Comparison of ENCODE assay signal across 18 mouse cellular contexts in the genomic region with DNA sequence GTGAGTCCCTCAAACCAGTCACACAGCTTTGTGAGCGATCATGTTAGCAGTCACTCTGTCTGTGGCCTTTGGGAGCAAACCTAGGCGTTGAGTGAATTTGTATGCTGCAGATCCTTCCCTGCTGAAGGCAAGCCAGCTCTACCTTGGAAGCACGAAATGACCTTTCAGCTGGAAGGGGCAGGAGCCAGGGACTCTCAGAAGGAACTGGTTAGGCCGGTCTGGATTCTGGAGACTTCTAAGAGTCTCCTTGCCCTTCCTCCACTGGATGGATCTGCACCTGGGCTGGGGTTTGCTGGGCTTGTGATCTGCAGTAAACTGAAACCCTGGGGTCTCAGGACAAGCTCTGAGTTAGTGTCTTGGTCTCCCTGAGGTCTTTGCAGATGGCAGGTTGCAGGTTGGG. TPM values are rescaled to one million over a fixed set of nuclear protein-coding genes. Genes with fewer than 3 reads are reported as not detected.
DNase-seq lines count a peak whose midpoint lies in the region; ATAC-seq lines count a peak whose summit lies in the region.
"Had no signal": no experiment of that assay in that cellular context is flagged by ENCODE, and none has a peak within 500 bp of the region (broad histone marks: within the 10 kb centered on the region; RNA-seq: fewer than 3 reads in every experiment).

No protein-coding gene starts in this region.

- H3K9ac ChIP-seq in kidney, embryonic 15.5 days: no peak overlapping the region
- no peak overlapping the region for H3K9ac ChIP-seq in lung, embryonic 16.5 days (ENCODE audit: low read length)
- no peak overlapping the region for H3K9ac ChIP-seq in stomach, embryonic 16.5 days (ENCODE audit: low read length)
- no peak overlapping the region for H3K9ac ChIP-seq in midbrain, embryonic 14.5 days (replicated peaks; ENCODE audit: low read length)
- H3K9ac ChIP-seq: forebrain, postnatal 0 days; heart, embryonic 15.5 days; hindbrain, embryonic 13.5 days; limb, embryonic 13.5 days; liver, postnatal 0 days; midbrain, embryonic 15.5 days had no signal

- DNase-seq in urinary bladder, postnatal 14 days (ENCODE audit: low spot score): peak; percentile 70
- DNase-seq in urinary bladder, postnatal 25 days (ENCODE audit: low spot score): no peak
- DNase-seq in thymus, postnatal 4 days: no peak
- DNase-seq in heart, adult 11 months: no peak
- DNase-seq in midbrain, embryonic 14.5 days: no peak
- DNase-seq: adrenal gland, postnatal 25 days; B cell, adult 2 months; forebrain, postnatal 0 days; gastrocnemius, postnatal 25 days; liver, postnatal 0 days had no signal

- H3K4me3 ChIP-seq in kidney, embryonic 15.5 days (replicated peaks): no peak overlapping the region
- H3K4me3 ChIP-seq in lung, embryonic 16.5 days (ENCODE audit: low read length): no peak overlapping the region
- H3K4me3 ChIP-seq in stomach, embryonic 16.5 days (replicated peaks; ENCODE audit: low read length): no peak overlapping the region
- no peak overlapping the region for H3K4me3 ChIP-seq in midbrain, embryonic 14.5 days (replicated peaks; ENCODE audit: low read depth, low read length)
- H3K4me3 ChIP-seq: heart, embryonic 15.5 days; hindbrain, embryonic 13.5 days; limb, embryonic 13.5 days; midbrain, embryonic 15.5 days had no signal

- H3K9me3 ChIP-seq in kidney, embryonic 15.5 days (replicated peaks): no peaks in the 10 kb centered on the region
- H3K9me3 ChIP-seq in lung, embryonic 16.5 days (ENCODE audit: control insufficient read depth, low read length): no peaks in the 10 kb centered on the region
- H3K9me3 ChIP-seq in stomach, embryonic 16.5 days (replicated peaks; ENCODE audit: control insufficient read depth, low read length): no peaks in the 10 kb centered on the region
- no peaks in the 10 kb centered on the region for H3K9me3 ChIP-seq in midbrain, embryonic 14.5 days (ENCODE audit: control insufficient read depth, low read length)
- H3K9me3 ChIP-seq: heart, embryonic 15.5 days; hindbrain, embryonic 13.5 days; limb, embryonic 13.5 days; midbrain, embryonic 15.5 days had no signal

- peaks cover 42% of the 10 kb centered on the region for H3K4me1 ChIP-seq in kidney, embryonic 15.5 days
- H3K4me1 ChIP-seq in lung, embryonic 16.5 days (replicated peaks; ENCODE audit: control insufficient read depth, insufficient read depth, low read length): peaks cover 25% of the 10 kb centered on the region
- H3K4me1 ChIP-seq in stomach, embryonic 16.5 days (ENCODE audit: control insufficient read depth, insufficient read depth, low read length): peaks cover 19% of the 10 kb centered on the region
- 0 out of 2 replicates have a peak, but pooled peaks cover 6% of the 10 kb centered on the region for H3K4me1 ChIP-seq in midbrain, embryonic 14.5 days (ENCODE audit: control insufficient read depth, insufficient read depth, low read length)

- no peak overlapping the region for H3K4me2 ChIP-seq in kidney, embryonic 15.5 days
- no peak overlapping the region for H3K4me2 ChIP-seq in lung, embryonic 16.5 days (ENCODE audit: low read depth, low read length)
- H3K4me2 ChIP-seq in stomach, embryonic 16.5 days (ENCODE audit: low read depth, low read length): no peak overlapping the region
- no peak overlapping the region for H3K4me2 ChIP-seq in midbrain, embryonic 14.5 days (ENCODE audit: low read length)
- H3K4me2 ChIP-seq: heart, embryonic 15.5 days; hindbrain, embryonic 13.5 days; limb, embryonic 13.5 days; midbrain, embryonic 15.5 days had no signal

- no peak for ATAC-seq in kidney, embryonic 15.5 days (replicated peaks; ENCODE audit: low FRiP score)
- peak; percentile 68 for ATAC-seq in lung, embryonic 16.5 days (ENCODE audit: low read depth)
- ATAC-seq in stomach, embryonic 16.5 days (ENCODE audit: insufficient read depth, low FRiP score): peak; percentile 42; the same call in 1 of the 2 replicates
- no peak for ATAC-seq in midbrain, embryonic 14.5 days (ENCODE audit: low FRiP score, low TSS enrichment)
- ATAC-seq: forebrain, postnatal 0 days; liver, postnatal 0 days; midbrain, embryonic 15.5 days had no signal

- H3K36me3 ChIP-seq in kidney, embryonic 15.5 days: no peaks in the 10 kb centered on the region
- no peaks in the 10 kb centered on the region for H3K36me3 ChIP-seq in lung, embryonic 16.5 days (ENCODE audit: control insufficient read depth, insufficient read depth, low read length)
- no peaks in the 10 kb centered on the region for H3K36me3 ChIP-seq in stomach, embryonic 16.5 days (ENCODE audit: control insufficient read depth, insufficient read depth, low read length)
- no peaks in the 10 kb centered on the region for H3K36me3 ChIP-seq in midbrain, embryonic 14.5 days (ENCODE audit: control insufficient read depth, insufficient read depth, low read length)
- H3K36me3 ChIP-seq: G1E; heart, embryonic 15.5 days; hindbrain, embryonic 13.5 days; limb, embryonic 13.5 days; midbrain, embryonic 15.5 days had no signal

- WGBS in kidney, embryonic 15.5 days: 67% methylated on average over 4 of the region's 4 CpGs
- 39% methylated on average over 4 of the region's 4 CpGs for WGBS in lung, embryonic 16.5 days
- WGBS in stomach, embryonic 16.5 days: 39% methylated on average over 4 of the region's 4 CpGs
- 73% methylated on average over 4 of the region's 4 CpGs for WGBS in midbrain, embryonic 14.5 days

- H3K27me3 ChIP-seq in kidney, embryonic 15.5 days: peaks cover 4% of the 10 kb centered on the region
- no peaks in the 10 kb centered on the region for H3K27me3 ChIP-seq in lung, embryonic 16.5 days (ENCODE audit: control insufficient read depth, insufficient read depth, low read depth, low read length)
- H3K27me3 ChIP-seq in stomach, embryonic 16.5 days (ENCODE audit: control insufficient read depth, insufficient read depth, low read length): no peaks in the 10 kb centered on the region
- H3K27me3 ChIP-seq in midbrain, embryonic 14.5 days (ENCODE audit: control insufficient read depth, insufficient read depth, low read length): peaks cover 21% of the 10 kb centered on the region

- peak overlapping the region; percentile 66; the same call in 1 of the 2 replicates for H3K27ac ChIP-seq in kidney, embryonic 15.5 days
- peak overlapping the region; percentile 78 for H3K27ac ChIP-seq in lung, embryonic 16.5 days (ENCODE audit: low read length)
- peak overlapping the region; percentile 84 for H3K27ac ChIP-seq in stomach, embryonic 16.5 days (ENCODE audit: low read length)
- no peak overlapping the region for H3K27ac ChIP-seq in midbrain, embryonic 14.5 days (replicated peaks; ENCODE audit: low read depth, low read length)
- H3K27ac ChIP-seq: heart, embryonic 15.5 days; hindbrain, embryonic 13.5 days; limb, embryonic 13.5 days; midbrain, embryonic 15.5 days had no signal

RNA-seq across cellular contexts. Expression of a gene that starts 4.3 kb away (rescaled TPM):
- polyA plus RNA-seq in kidney, embryonic 15.5 days (2015; fragmentation: Nextera tagmentation; extraction: Ambion mirVana): 7.9 and 10.3 TPM in 2 replicates
- polyA plus RNA-seq in lung, embryonic 16.5 days (2015; fragmentation: Nextera tagmentation; extraction: Ambion mirVana): 26.4 and 27.6 TPM in 2 replicates
- polyA plus RNA-seq in stomach, embryonic 16.5 days (2015; fragmentation: Nextera tagmentation; extraction: Ambion mirVana): 12.6 and 14.5 TPM in 2 replicates
- polyA plus RNA-seq in midbrain, embryonic 14.5 days (2014; fragmentation: Nextera tagmentation; extraction: Ambion mirVana): 0.46 TPM in 1 of 2 replicates, not detected in the other
- polyA plus RNA-seq: G1E had no signal

RNA-seq across cellular contexts. Expression of a gene that starts 54.8 kb away (rescaled TPM):
- polyA plus RNA-seq in kidney, embryonic 15.5 days (2015; fragmentation: Nextera tagmentation; extraction: Ambion mirVana): 40.3 and 46.8 TPM in 2 replicates
- polyA plus RNA-seq in lung, embryonic 16.5 days (2015; fragmentation: Nextera tagmentation; extraction: Ambion mirVana): 18.1 and 18.3 TPM in 2 replicates
- 29.8 and 31.1 TPM in 2 replicates for polyA plus RNA-seq in stomach, embryonic 16.5 days (2015; fragmentation: Nextera tagmentation; extraction: Ambion mirVana)
- 19.5 and 19.9 TPM in 2 replicates for polyA plus RNA-seq in midbrain, embryonic 14.5 days (2014; fragmentation: Nextera tagmentation; extraction: Ambion mirVana)
- polyA plus RNA-seq: G1E had no signal

Comparison
In these comparisons a context has a peak if more than half of its experiments do, and no peak if none do; other contexts are left out.
1. ATAC-seq: peak in lung, embryonic 16.5 days (single experiment) and stomach, embryonic 16.5 days (single experiment); none in kidney, embryonic 15.5 days (single experiment) and midbrain, embryonic 14.5 days (single experiment).